Mouse (Mus musculus) neural tube, embryonic 13.5 days (tissue): Measurements from ENCODE around the gene Serbp1. TPM values are rescaled to one million over a fixed set of nuclear protein-coding genes. Genes with fewer than 3 reads are reported as not detected.

Experiments used
- ATAC-seq: fragments of 200-750 bp; cut with Nextera tagmentation; 2 replicates; pipeline ENCODE4 v1.8.0; 2017; ENCODE audit warnings: low read depth, mild to moderate bottlenecking, moderate TSS enrichment, moderate library complexity
- H3K27ac ChIP-seq: fragments of 300-500 bp; sonication (generic); replicated peaks from 2 replicates; pipeline ENCODE4 v1.5.1; 2015; ENCODE audit warnings: moderate library complexity, mild to moderate bottlenecking, inconsistent platforms
- H3K27me3 ChIP-seq: fragments of 300-500 bp; sonication (generic); 2 replicates; pipeline ENCODE4 v1.6.1; 2015; ENCODE audit warnings: mild to moderate bottlenecking, inconsistent platforms
- H3K36me3 ChIP-seq: fragments of 300-500 bp; sonication (generic); 2 replicates; pipeline ENCODE4 v1.6.1; 2015; ENCODE audit warnings: mild to moderate bottlenecking, inconsistent platforms
- H3K4me1 ChIP-seq: fragments of 300-500 bp; sonication (generic); replicated peaks from 2 replicates; pipeline ENCODE4 v1.6.1; 2015; ENCODE audit warnings: inconsistent platforms
- H3K4me2 ChIP-seq: fragments of 300-500 bp; sonication (generic); 2 replicates; pipeline ENCODE4 v1.6.1; 2015; ENCODE audit warnings: inconsistent platforms, mild to moderate bottlenecking, moderate library complexity
- H3K4me3 ChIP-seq: fragments of 300-500 bp; sonication (generic); 2 replicates; pipeline ENCODE4 v1.5.1; 2015; ENCODE audit warnings: mild to moderate bottlenecking, inconsistent platforms
- H3K9ac ChIP-seq: fragments of 300-500 bp; sonication (generic); 2 replicates; pipeline ENCODE4 v1.6.1; 2015; ENCODE audit warnings: moderate library complexity, mild to moderate bottlenecking, inconsistent platforms
- H3K9me3 ChIP-seq: fragments of 300-500 bp; sonication (generic); 2 replicates; pipeline ENCODE4 v1.6.1; 2016; ENCODE audit warnings: inconsistent platforms
- WGBS: fragments of 180-500 bp; shearing (Covaris S2); methylation state at CpG from one replicate; pipeline ENCODE4 v1.1.7; 2015; 5-methylcytosine and 5-hydroxymethylcytosine counted together
- polyA plus RNA-seq: library from polyadenylated mRNA; unstranded; fragments of >200 nt; fragmentation: Nextera tagmentation; extraction: Ambion mirVana; gene quantifications from 2 replicates; pipeline ENCODE4 v1.2.1, GENCODE M21; 2015

Serbp1 gene
- 324 and 340 TPM in 2 replicates for polyA plus RNA-seq

GRCm38 (mm10) chr6:67237977-67238376 is at the start of gene Serbp1:
Gene Serbp1, plus strand, starts transcription at chr6:67238176.
- no peak within 1 kb of the TSS for H3K27ac ChIP-seq
- 28% methylated on average over 12 of the region's 12 CpGs for WGBS
- H3K9me3 ChIP-seq: no peaks in the 10 kb centered on the region
- no peaks in the 10 kb centered on the region for H3K36me3 ChIP-seq
- H3K9ac ChIP-seq: no peak within 1 kb of the TSS
- no peak within 1 kb of the TSS for H3K4me2 ChIP-seq
- ATAC-seq: no peak
- H3K4me1 ChIP-seq: no peaks in the 10 kb centered on the region
- H3K4me3 ChIP-seq: no peak within 1 kb of the TSS
- H3K27me3 ChIP-seq: no peaks in the 10 kb centered on the region

GRCm38 (mm10) chr6:67193591-67193990 is 44.4 kb upstream of the Serbp1 start:
- 88% methylated on average over 2 of the region's 2 CpGs for WGBS
- no peaks in the 10 kb centered on the region for H3K36me3 ChIP-seq
- H3K4me1 ChIP-seq: no peaks in the 10 kb centered on the region; the same call in 1 of the 2 replicates
- no peak overlapping the region for H3K4me3 ChIP-seq
- H3K4me2 ChIP-seq: no peak overlapping the region
- no peaks in the 10 kb centered on the region for H3K27me3 ChIP-seq
- H3K27ac ChIP-seq: no peak overlapping the region
- ATAC-seq: no peak
- no peak overlapping the region for H3K9ac ChIP-seq
- H3K9me3 ChIP-seq: no peaks in the 10 kb centered on the region

- Histone ChIP-seq H3K9ac (no peak overlapping the region), H3K4me1 (no peaks in the 10 kb centered on the region; the same call in 1 of the 2 replicates), H3K36me3 (no peaks in the 10 kb centered on the region), H3K27ac (no peak overlapping the region), H3K4me3 (no peak overlapping the region), H3K9me3 (no peaks in the 10 kb centered on the region), H3K27me3 (no peaks in the 10 kb centered on the region), H3K4me2 (no peak overlapping the region)
- no peak for ATAC-seq
- WGBS: 91% methylated on average over 6 of the region's 6 CpGs
Measured at GRCm38 (mm10) chr6:67194606-67195005, 43.4 kb upstream of the Serbp1 start.

- no peak overlapping the region for H3K27ac ChIP-seq
- H3K9ac ChIP-seq: no peak overlapping the region
- no peak for ATAC-seq
- no peak overlapping the region for H3K4me3 ChIP-seq
- no peaks in the 10 kb centered on the region for H3K27me3 ChIP-seq
- no peaks in the 10 kb centered on the region; the same call in 1 of the 2 replicates for H3K4me1 ChIP-seq
- H3K4me2 ChIP-seq: no peak overlapping the region
- 14% methylated on average over 7 of the region's 7 CpGs for WGBS
- H3K36me3 ChIP-seq: no peaks in the 10 kb centered on the region
- H3K9me3 ChIP-seq: no peaks in the 10 kb centered on the region
Measured at GRCm38 (mm10) chr6:67195148-67195611, 42.8 kb upstream of the Serbp1 start.

GRCm38 (mm10) chr6:67196821-67197220 is 41.2 kb upstream of the Serbp1 start:
- H3K9ac ChIP-seq: no peak overlapping the region
- no peaks in the 10 kb centered on the region for H3K36me3 ChIP-seq
- H3K4me2 ChIP-seq: no peak overlapping the region
- no peaks in the 10 kb centered on the region; the same call in 1 of the 2 replicates for H3K4me1 ChIP-seq
- H3K4me3 ChIP-seq: no peak overlapping the region
- no peak overlapping the region for H3K27ac ChIP-seq
- no peaks in the 10 kb centered on the region for H3K27me3 ChIP-seq
- WGBS: 84% methylated on average over 6 of the region's 6 CpGs
- H3K9me3 ChIP-seq: no peaks in the 10 kb centered on the region
- no peak for ATAC-seq

GRCm38 (mm10) chr6:67198085-67198484 is 39.9 kb upstream of the Serbp1 start:
- H3K4me2 ChIP-seq: no peak overlapping the region
- H3K36me3 ChIP-seq: no peaks in the 10 kb centered on the region
- H3K27ac ChIP-seq: no peak overlapping the region
- no peak overlapping the region for H3K9ac ChIP-seq
- H3K27me3 ChIP-seq: no peaks in the 10 kb centered on the region
- H3K4me1 ChIP-seq: no peaks in the 10 kb centered on the region; the same call in 1 of the 2 replicates
- no peak overlapping the region for H3K4me3 ChIP-seq
- WGBS: 23% methylated on average over 4 of the region's 4 CpGs
- no peaks in the 10 kb centered on the region for H3K9me3 ChIP-seq
- ATAC-seq: no peak

- no peak overlapping the region for H3K27ac ChIP-seq
- no peaks in the 10 kb centered on the region for H3K4me1 ChIP-seq
- H3K4me3 ChIP-seq: no peak overlapping the region
- H3K4me2 ChIP-seq: no peak overlapping the region
- no peaks in the 10 kb centered on the region for H3K9me3 ChIP-seq
- no peak overlapping the region for H3K9ac ChIP-seq
- no peaks in the 10 kb centered on the region for H3K36me3 ChIP-seq
- no peak for ATAC-seq
- 37% methylated on average over 5 of the region's 5 CpGs for WGBS
- no peaks in the 10 kb centered on the region for H3K27me3 ChIP-seq
Measured at GRCm38 (mm10) chr6:67200715-67201322, 37.2 kb upstream of the Serbp1 start.

- Histone ChIP-seq H3K9me3 (no peaks in the 10 kb centered on the region), H3K4me3 (no peak overlapping the region), H3K36me3 (no peaks in the 10 kb centered on the region), H3K4me2 (no peak overlapping the region), H3K4me1 (no peaks in the 10 kb centered on the region), H3K27ac (no peak overlapping the region), H3K27me3 (no peaks in the 10 kb centered on the region), H3K9ac (no peak overlapping the region)
- 81% methylated on average over 35 of the region's 35 CpGs for WGBS
- no peak for ATAC-seq
Measured at GRCm38 (mm10) chr6:67205081-67206037, 32.6 kb upstream of the Serbp1 start.

- no peak overlapping the region for H3K4me3 ChIP-seq
- no peaks in the 10 kb centered on the region for H3K4me1 ChIP-seq
- no peaks in the 10 kb centered on the region for H3K9me3 ChIP-seq
- no peak overlapping the region for H3K9ac ChIP-seq
- no peak for ATAC-seq
- 95% methylated on average over 1 of the region's 1 CpGs for WGBS
- no peaks in the 10 kb centered on the region for H3K36me3 ChIP-seq
- no peak overlapping the region for H3K4me2 ChIP-seq
- no peak overlapping the region for H3K27ac ChIP-seq
- no peaks in the 10 kb centered on the region for H3K27me3 ChIP-seq
Measured at GRCm38 (mm10) chr6:67212362-67212761, 25.6 kb upstream of the Serbp1 start.

GRCm38 (mm10) chr6:67213429-67214098 is 24.4 kb upstream of the Serbp1 start:
- WGBS: 89% methylated on average over 4 of the region's 4 CpGs
- Histone ChIP-seq H3K27me3 (no peaks in the 10 kb centered on the region), H3K4me1 (no peaks in the 10 kb centered on the region), H3K27ac (no peak overlapping the region), H3K4me2 (no peak overlapping the region), H3K9me3 (no peaks in the 10 kb centered on the region), H3K36me3 (no peaks in the 10 kb centered on the region), H3K4me3 (no peak overlapping the region), H3K9ac (no peak overlapping the region)
- ATAC-seq: no peak

- Histone ChIP-seq H3K4me2 (no peak overlapping the region), H3K27me3 (no peaks in the 10 kb centered on the region), H3K4me3 (no peak overlapping the region), H3K9me3 (no peaks in the 10 kb centered on the region), H3K4me1 (no peaks in the 10 kb centered on the region), H3K36me3 (no peaks in the 10 kb centered on the region), H3K9ac (no peak overlapping the region), H3K27ac (no peak overlapping the region)
- 91% methylated on average over 4 of the region's 4 CpGs for WGBS
- no peak for ATAC-seq
Measured at GRCm38 (mm10) chr6:67217402-67217801, 20.6 kb upstream of the Serbp1 start.

GRCm38 (mm10) chr6:67217846-67218245 is 20.1 kb upstream of the Serbp1 start:
- no peak for ATAC-seq
- WGBS: 93% methylated on average over 1 of the region's 1 CpGs
- no peak overlapping the region for H3K27ac ChIP-seq
- H3K4me3 ChIP-seq: no peak overlapping the region
- H3K9me3 ChIP-seq: no peaks in the 10 kb centered on the region
- H3K4me2 ChIP-seq: no peak overlapping the region
- H3K9ac ChIP-seq: no peak overlapping the region
- no peaks in the 10 kb centered on the region for H3K36me3 ChIP-seq
- H3K27me3 ChIP-seq: no peaks in the 10 kb centered on the region
- H3K4me1 ChIP-seq: no peaks in the 10 kb centered on the region
